ENCODE assay signal across 10 mouse cellular contexts in the genomic region with DNA sequence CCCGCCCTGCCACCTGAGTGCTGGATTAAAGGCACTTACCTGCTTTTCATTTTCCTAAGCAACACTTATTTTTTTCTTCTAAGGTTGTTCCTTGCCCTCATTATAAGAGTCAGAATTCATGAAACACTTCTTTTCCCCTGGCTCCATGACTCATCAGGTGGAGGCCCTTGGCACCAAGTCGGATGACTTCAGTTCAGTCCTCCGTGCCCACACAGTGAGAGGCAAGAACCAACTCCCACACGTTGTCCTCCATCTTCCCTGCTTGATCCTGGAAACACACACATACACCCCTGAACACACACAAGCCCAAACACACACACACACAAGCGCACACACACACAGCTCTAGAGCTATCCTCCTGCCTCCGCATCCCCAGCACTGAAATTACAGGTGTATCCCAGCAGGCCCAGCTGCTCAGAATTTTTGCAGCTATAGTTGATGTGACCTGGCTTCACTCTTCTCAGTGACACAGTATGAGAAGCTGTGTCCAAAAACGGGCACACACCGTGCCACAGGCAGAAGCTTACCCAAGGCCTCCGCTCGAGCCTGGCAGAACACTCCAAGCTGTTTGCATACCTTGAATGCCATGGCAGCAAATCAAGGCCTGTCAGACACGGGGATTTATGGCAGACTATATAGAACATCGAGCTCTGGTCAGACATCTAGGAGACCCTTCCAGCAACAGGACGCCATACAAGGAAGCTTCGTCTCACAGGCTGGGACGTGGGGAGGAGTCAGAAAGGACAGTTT. TPM values are rescaled to one million over a fixed set of nuclear protein-coding genes. Genes with fewer than 3 reads are reported as not detected.
DNase-seq lines count a peak whose midpoint lies in the region; ATAC-seq lines count a peak whose summit lies in the region.
"Had no signal": no experiment of that assay in that cellular context is flagged by ENCODE, and none has a peak within 500 bp of the region (broad histone marks: within the 10 kb centered on the region; RNA-seq: fewer than 3 reads in every experiment).

No protein-coding gene starts in this region.

- H3K9me3 ChIP-seq in lung, embryonic 16.5 days (ENCODE audit: control insufficient read depth, low read length), result no peaks in the 10 kb centered on the region
- no peaks in the 10 kb centered on the region for H3K9me3 ChIP-seq in stomach, embryonic 16.5 days (replicated peaks; ENCODE audit: control insufficient read depth, low read length)
- no peaks in the 10 kb centered on the region for H3K9me3 ChIP-seq in kidney, embryonic 15.5 days (replicated peaks)
- no peaks in the 10 kb centered on the region for H3K9me3 ChIP-seq in forebrain, embryonic 15.5 days

- WGBS in lung, embryonic 16.5 days, result 59% methylated on average over 15 of the region's 15 CpGs
- 63% methylated on average over 15 of the region's 15 CpGs for WGBS in stomach, embryonic 16.5 days
- WGBS in kidney, embryonic 15.5 days, result 73% methylated on average over 15 of the region's 15 CpGs
- 80% methylated on average over 15 of the region's 15 CpGs for WGBS in forebrain, embryonic 15.5 days

- no peaks in the 10 kb centered on the region for H3K27me3 ChIP-seq in lung, embryonic 16.5 days (ENCODE audit: control insufficient read depth, insufficient read depth, low read depth, low read length)
- no peaks in the 10 kb centered on the region for H3K27me3 ChIP-seq in stomach, embryonic 16.5 days (ENCODE audit: control insufficient read depth, insufficient read depth, low read length)
- H3K27me3 ChIP-seq in kidney, embryonic 15.5 days, result no peaks in the 10 kb centered on the region
- H3K27me3 ChIP-seq in forebrain, embryonic 15.5 days, result no peaks in the 10 kb centered on the region
- H3K27me3 ChIP-seq: liver, embryonic 12.5 days had no signal

- peak overlapping the region; percentile 62 for H3K27ac ChIP-seq in lung, embryonic 16.5 days (ENCODE audit: low read length)
- peak overlapping the region; percentile 74 for H3K27ac ChIP-seq in stomach, embryonic 16.5 days (ENCODE audit: low read length)
- no peak overlapping the region for H3K27ac ChIP-seq in kidney, embryonic 15.5 days
- H3K27ac ChIP-seq in forebrain, embryonic 15.5 days (replicated peaks), result no peak overlapping the region
- H3K27ac ChIP-seq: layer of hippocampus, adult 2 months; liver, embryonic 12.5 days had no signal

- ATAC-seq in lung, embryonic 16.5 days (ENCODE audit: low read depth), result peak; percentile 39; the same call in 1 of the 2 replicates
- peak; percentile 20; the same call in 1 of the 2 replicates for ATAC-seq in stomach, embryonic 16.5 days (ENCODE audit: insufficient read depth, low FRiP score)
- no peak for ATAC-seq in kidney, embryonic 15.5 days (replicated peaks; ENCODE audit: low FRiP score)
- no peak for ATAC-seq in forebrain, embryonic 15.5 days (replicated peaks)
- ATAC-seq: liver, embryonic 12.5 days had no signal

- H3K4me1 ChIP-seq in lung, embryonic 16.5 days (replicated peaks; ENCODE audit: control insufficient read depth, insufficient read depth, low read length), result peaks cover 12% of the 10 kb centered on the region
- peaks cover 14% of the 10 kb centered on the region for H3K4me1 ChIP-seq in stomach, embryonic 16.5 days (ENCODE audit: control insufficient read depth, insufficient read depth, low read length)
- H3K4me1 ChIP-seq in kidney, embryonic 15.5 days, result peaks cover 11% of the 10 kb centered on the region
- peaks cover 4% of the 10 kb centered on the region; the same call in 1 of the 2 replicates for H3K4me1 ChIP-seq in forebrain, embryonic 15.5 days

- H3K36me3 ChIP-seq in lung, embryonic 16.5 days (ENCODE audit: control insufficient read depth, insufficient read depth, low read length), result no peaks in the 10 kb centered on the region
- no peaks in the 10 kb centered on the region for H3K36me3 ChIP-seq in stomach, embryonic 16.5 days (ENCODE audit: control insufficient read depth, insufficient read depth, low read length)
- no peaks in the 10 kb centered on the region for H3K36me3 ChIP-seq in kidney, embryonic 15.5 days
- H3K36me3 ChIP-seq in forebrain, embryonic 15.5 days, result no peaks in the 10 kb centered on the region
- H3K36me3 ChIP-seq: liver, embryonic 12.5 days had no signal

- peak; percentile 17 to 43 for DNase-seq in gastrocnemius, adult 8-10 months (ENCODE audit: low spot score in 2 of 2)
- no peak for DNase-seq in gastrocnemius, postnatal 10 days
- no peak for DNase-seq in lung, postnatal 25 days (ENCODE audit: low spot score)
- peak; percentile 54 for DNase-seq in cerebellum, adult 9-10 months

- no peak overlapping the region for H3K4me2 ChIP-seq in lung, embryonic 16.5 days (ENCODE audit: low read depth, low read length)
- no peak overlapping the region for H3K4me2 ChIP-seq in stomach, embryonic 16.5 days (ENCODE audit: low read depth, low read length)
- H3K4me2 ChIP-seq in kidney, embryonic 15.5 days, result no peak overlapping the region
- no peak overlapping the region for H3K4me2 ChIP-seq in forebrain, embryonic 15.5 days (replicated peaks)
- H3K4me2 ChIP-seq: liver, embryonic 12.5 days had no signal

- H3K9ac ChIP-seq in lung, embryonic 16.5 days (ENCODE audit: low read length), result peak overlapping the region; percentile 21; the same call in 1 of the 2 replicates
- H3K9ac ChIP-seq in stomach, embryonic 16.5 days (ENCODE audit: low read length), result 0 out of 2 replicates have a peak overlapping the region, but pooled peaks have one; percentile 10
- H3K9ac ChIP-seq in kidney, embryonic 15.5 days, result no peak overlapping the region
- H3K9ac ChIP-seq in forebrain, embryonic 15.5 days (replicated peaks), result no peak overlapping the region
- H3K9ac ChIP-seq: liver, embryonic 12.5 days had no signal

- H3K4me3 ChIP-seq in lung, embryonic 16.5 days (ENCODE audit: low read length), result no peak overlapping the region
- H3K4me3 ChIP-seq in stomach, embryonic 16.5 days (replicated peaks; ENCODE audit: low read length), result no peak overlapping the region
- no peak overlapping the region for H3K4me3 ChIP-seq in kidney, embryonic 15.5 days (replicated peaks)
- H3K4me3 ChIP-seq in forebrain, embryonic 15.5 days, result no peak overlapping the region
- H3K4me3 ChIP-seq: layer of hippocampus, adult 2 months; liver, embryonic 12.5 days had no signal

RNA-seq across cellular contexts. Expression of a gene that starts 49.7 kb away (rescaled TPM):
- total RNA-seq in gastrocnemius, adult 8-10 months (2022), result 1 to 10 TPM; 5.6 to 7.8 (median 6.6) TPM
- total RNA-seq in gastrocnemius, postnatal 10 days (2021), result 1 to 10 TPM; 4.5 to 5.8 TPM
- 21.9 and 31.7 TPM in 2 replicates for polyA plus RNA-seq in lung, embryonic 16.5 days (2015; fragmentation: Nextera tagmentation; extraction: Ambion mirVana)
- polyA plus RNA-seq in stomach, embryonic 16.5 days (2015; fragmentation: Nextera tagmentation; extraction: Ambion mirVana), result 22.1 and 24.4 TPM in 2 replicates
- 25.3 and 25.4 TPM in 2 replicates for polyA plus RNA-seq in kidney, embryonic 15.5 days (2015; fragmentation: Nextera tagmentation; extraction: Ambion mirVana)
- polyA plus RNA-seq in forebrain, embryonic 15.5 days (2015; fragmentation: Nextera tagmentation; extraction: Ambion mirVana), result 7.3 and 8.1 TPM in 2 replicates

RNA-seq across cellular contexts. Expression of a gene that starts 51.2 kb away (rescaled TPM):
- 10 to 100 TPM; 52.6 to 67.2 (median 55.9) TPM for total RNA-seq in gastrocnemius, adult 8-10 months (2022)
- total RNA-seq in gastrocnemius, postnatal 10 days (2021), result 10 to 100 TPM; 38.8 to 41.3 TPM
- 57.8 and 65.1 TPM in 2 replicates for polyA plus RNA-seq in lung, embryonic 16.5 days (2015; fragmentation: Nextera tagmentation; extraction: Ambion mirVana)
- 55.8 and 58.2 TPM in 2 replicates for polyA plus RNA-seq in stomach, embryonic 16.5 days (2015; fragmentation: Nextera tagmentation; extraction: Ambion mirVana)
- 42.3 and 44.6 TPM in 2 replicates for polyA plus RNA-seq in kidney, embryonic 15.5 days (2015; fragmentation: Nextera tagmentation; extraction: Ambion mirVana)
- 68.3 and 75.1 TPM in 2 replicates for polyA plus RNA-seq in forebrain, embryonic 15.5 days (2015; fragmentation: Nextera tagmentation; extraction: Ambion mirVana)

Comparison
In these comparisons a context has a peak if more than half of its experiments do, and no peak if none do; other contexts are left out.
1. DNase-seq: peak in gastrocnemius, adult 8-10 months (2 of 2) and cerebellum, adult 9-10 months (single experiment); none in gastrocnemius, postnatal 10 days (single experiment) and lung, postnatal 25 days (single experiment).
2. ATAC-seq: peak in lung, embryonic 16.5 days (single experiment) and stomach, embryonic 16.5 days (single experiment); none in kidney, embryonic 15.5 days (single experiment) and forebrain, embryonic 15.5 days (single experiment).
3. H3K27ac ChIP-seq: peak in lung, embryonic 16.5 days (single experiment) and stomach, embryonic 16.5 days (single experiment); none in kidney, embryonic 15.5 days (single experiment) and forebrain, embryonic 15.5 days (single experiment).
4. H3K9ac ChIP-seq: peak in lung, embryonic 16.5 days (single experiment) and stomach, embryonic 16.5 days (single experiment); none in kidney, embryonic 15.5 days (single experiment) and forebrain, embryonic 15.5 days (single experiment).